Mouse (Mus musculus): ENCODE results near the gene Mical3. TPM values are rescaled to one million over a fixed set of nuclear protein-coding genes. Genes with fewer than 3 reads are reported as not detected.
"Not testable (repeated sequence)": the region's sequence is repeated elsewhere in the genome, so short reads cannot be mapped to it uniquely, and the experiment has no call there.

The Mical3 gene
- polyA plus RNA-seq, 1 experiment from 2014 or later = 20.7 TPM

GRCm38 (mm10) chr6:120937999-120938608, 192.7 kb downstream of the Mical3 start:
- WGBS = 85% methylated on average over 11 of the region's 11 CpGs
- Histone ChIP-seq H3K9me3 (replicated peaks) (no peaks in the 10 kb centered on the region), H3K4me2 (replicated peaks) (no peak overlapping the region), H3K36me3 (peaks cover 21% of the 10 kb centered on the region), H3K4me1 (peaks cover 4% of the 10 kb centered on the region; the same call in 1 of the 2 replicates), H3K4me3 (no peak overlapping the region), H3K27ac (no peak overlapping the region), H3K27me3 (no peaks in the 10 kb centered on the region), H3K9ac (no peak overlapping the region)
- ATAC-seq (ENCODE audit: low FRiP score) = no peak

- Histone ChIP-seq H3K9ac (no peak overlapping the region), H3K4me1 (peaks cover 4% of the 10 kb centered on the region; the same call in 1 of the 2 replicates), H3K9me3 (replicated peaks) (no peaks in the 10 kb centered on the region), H3K27me3 (no peaks in the 10 kb centered on the region), H3K27ac (no peak overlapping the region), H3K36me3 (peaks cover 30% of the 10 kb centered on the region), H3K4me2 (replicated peaks) (no peak overlapping the region), H3K4me3 (no peak overlapping the region)
- no peak for ATAC-seq (ENCODE audit: low FRiP score)
- 87% methylated on average over 16 of the region's 16 CpGs for WGBS
Observed at GRCm38 (mm10) chr6:120937104-120937617, 193.6 kb downstream of the Mical3 start.

DNA sequence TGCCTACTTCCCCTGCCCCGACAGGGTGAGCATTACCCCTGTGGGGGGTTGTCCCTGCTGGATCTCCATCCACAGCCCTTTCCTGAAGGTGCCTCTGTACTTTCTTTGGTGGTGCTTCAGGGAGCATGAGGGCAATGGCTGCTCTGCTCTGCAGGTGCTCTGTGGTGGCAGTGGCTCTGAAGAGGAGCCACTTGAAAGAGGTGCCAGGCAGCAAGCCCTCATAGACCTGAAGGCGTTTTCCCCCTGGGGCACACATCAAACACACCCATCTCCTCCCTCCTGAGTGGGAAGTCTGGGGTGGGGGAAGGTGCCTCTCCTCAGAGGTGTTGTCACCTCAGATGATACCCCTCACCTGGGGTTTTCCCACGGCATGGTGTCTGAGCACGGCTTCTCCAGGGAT, 196.6 kb downstream of the Mical3 start:
- Histone ChIP-seq H3K27ac (no peak overlapping the region), H3K27me3 (no peaks in the 10 kb centered on the region), H3K9ac (no peak overlapping the region), H3K4me3 (no peak overlapping the region), H3K4me2 (replicated peaks) (no peak overlapping the region), H3K4me1 (peaks cover 4% of the 10 kb centered on the region; the same call in 1 of the 2 replicates), H3K36me3 (peaks cover 36% of the 10 kb centered on the region), H3K9me3 (replicated peaks) (no peaks in the 10 kb centered on the region)
- ATAC-seq (ENCODE audit: low FRiP score) = no peak
- 71% methylated on average over 4 of the region's 4 CpGs for WGBS

DNA sequence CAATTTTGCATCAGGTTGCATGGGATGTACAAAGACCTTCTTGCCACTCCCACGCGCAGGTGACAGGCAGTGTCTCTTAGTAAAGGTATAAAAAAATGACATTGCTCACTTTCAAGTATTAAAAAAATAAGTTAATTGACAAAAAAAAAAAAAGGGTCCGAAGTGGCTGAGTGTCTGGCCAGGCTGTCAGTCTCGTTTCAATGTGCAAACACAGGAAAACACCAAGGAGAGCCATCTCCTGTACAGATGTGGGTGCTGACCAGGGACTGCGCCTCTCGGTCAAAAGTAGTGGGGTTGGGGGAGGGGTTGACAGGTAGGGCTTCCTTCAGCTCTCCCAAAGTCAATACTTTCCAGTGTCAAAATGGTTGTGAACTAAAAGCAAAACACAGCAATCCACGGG, 197.1 kb downstream of the Mical3 start:
- Histone ChIP-seq H3K27me3 (no peaks in the 10 kb centered on the region), H3K4me3 (no peak overlapping the region), H3K27ac (no peak overlapping the region), H3K36me3 (peaks cover 39% of the 10 kb centered on the region), H3K4me2 (replicated peaks) (no peak overlapping the region), H3K9ac (no peak overlapping the region), H3K4me1 (peaks cover 4% of the 10 kb centered on the region; the same call in 1 of the 2 replicates), H3K9me3 (replicated peaks) (no peaks in the 10 kb centered on the region)
- ATAC-seq (ENCODE audit: low FRiP score) = no peak
- WGBS = 91% methylated on average over 7 of the region's 7 CpGs

DNA sequence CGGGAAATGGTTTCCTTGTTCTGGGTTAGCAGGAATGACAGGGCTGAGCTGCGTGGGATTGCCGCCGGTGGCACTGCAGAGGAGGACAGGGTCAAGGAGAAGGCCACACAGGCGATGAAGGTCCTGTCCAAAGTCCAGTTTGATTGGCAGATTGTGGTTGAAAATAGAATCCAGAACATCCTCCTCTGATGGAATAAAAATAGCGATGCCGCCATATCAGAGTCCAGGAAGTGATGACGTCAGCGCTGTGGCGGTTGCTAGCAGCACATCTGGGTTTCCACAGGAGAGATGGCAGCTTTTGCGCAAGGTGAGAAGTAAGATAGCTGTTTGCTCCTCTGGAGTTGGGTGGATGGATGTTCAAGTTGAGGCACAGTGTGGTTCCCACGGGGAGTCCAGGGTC, 198.2 kb downstream of the Mical3 start:
- no peaks in the 10 kb centered on the region for H3K4me1 ChIP-seq
- peaks cover 39% of the 10 kb centered on the region for H3K36me3 ChIP-seq
- H3K27me3 ChIP-seq = no peaks in the 10 kb centered on the region
- ATAC-seq (ENCODE audit: low FRiP score) = no peak
- H3K9me3 ChIP-seq (replicated peaks) = no peaks in the 10 kb centered on the region
- 93% methylated on average over 12 of the region's 12 CpGs for WGBS
- H3K4me2 ChIP-seq (replicated peaks) = no peak overlapping the region
- no peak overlapping the region for H3K9ac ChIP-seq
- H3K27ac ChIP-seq = no peak overlapping the region
- no peak overlapping the region for H3K4me3 ChIP-seq

- Histone ChIP-seq H3K27ac (no peak overlapping the region), H3K36me3 (peaks cover 39% of the 10 kb centered on the region), H3K9ac (no peak overlapping the region), H3K4me2 (replicated peaks) (no peak overlapping the region), H3K27me3 (no peaks in the 10 kb centered on the region), H3K9me3 (replicated peaks) (no peaks in the 10 kb centered on the region), H3K4me1 (no peaks in the 10 kb centered on the region), H3K4me3 (no peak overlapping the region)
- 85% methylated on average over 6 of the region's 6 CpGs for WGBS
- ATAC-seq (ENCODE audit: low FRiP score) = no peak
Observed at GRCm38 (mm10) chr6:120930450-120931306, 200.1 kb downstream of the Mical3 start.

DNA sequence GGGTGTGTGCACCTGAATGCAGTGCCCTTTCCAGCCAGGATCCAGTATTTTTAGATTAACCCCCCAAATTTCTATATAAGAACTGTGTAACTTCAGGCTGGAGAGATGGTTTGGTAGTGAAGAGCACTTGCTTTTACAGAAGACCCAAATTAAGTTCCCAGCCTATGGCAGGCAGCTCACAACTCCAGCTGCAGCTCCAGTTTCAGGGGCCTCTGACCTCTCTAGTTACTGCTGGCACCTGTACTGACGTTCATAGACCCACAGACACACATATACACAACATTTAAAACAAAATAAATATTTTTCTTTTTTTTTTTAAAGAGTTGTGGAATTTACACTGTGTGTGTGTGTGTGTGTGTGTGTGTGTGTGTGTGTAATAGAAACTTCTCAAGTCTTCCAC, 201.4 kb downstream of the Mical3 start:
- Histone ChIP-seq H3K4me1 (no peaks in the 10 kb centered on the region), H3K4me2 (replicated peaks) (no peak overlapping the region), H3K27me3 (no peaks in the 10 kb centered on the region), H3K27ac (no peak overlapping the region), H3K9ac (no peak overlapping the region), H3K4me3 (no peak overlapping the region), H3K9me3 (replicated peaks) (no peaks in the 10 kb centered on the region), H3K36me3 (peaks cover 32% of the 10 kb centered on the region)
- 61% methylated on average over 1 of the region's 1 CpGs for WGBS
- ATAC-seq (ENCODE audit: low FRiP score) = no peak

DNA sequence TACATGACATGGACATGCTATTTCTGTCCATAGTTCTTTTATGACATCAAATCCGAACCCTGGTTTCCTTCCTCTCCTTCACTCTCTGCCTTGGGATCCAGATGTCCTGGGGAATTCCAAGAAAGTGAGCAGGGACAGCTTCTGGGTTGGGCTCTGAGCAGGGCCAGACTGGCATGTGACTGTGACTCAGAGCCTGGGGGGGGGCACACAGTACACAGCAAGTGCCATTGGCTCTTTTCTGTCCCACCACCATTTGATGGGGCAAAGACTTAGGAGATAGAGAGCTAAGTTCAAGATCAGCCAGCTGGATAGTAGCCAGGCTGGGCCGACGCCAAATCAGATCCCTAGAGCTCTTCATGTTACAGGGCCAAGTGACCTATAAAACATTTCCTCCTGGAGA, 203.0 kb downstream of the Mical3 start:
- Histone ChIP-seq H3K27ac (no peak overlapping the region), H3K27me3 (no peaks in the 10 kb centered on the region), H3K9ac (no peak overlapping the region), H3K4me1 (no peaks in the 10 kb centered on the region), H3K4me3 (no peak overlapping the region), H3K9me3 (replicated peaks) (no peaks in the 10 kb centered on the region), H3K36me3 (peaks cover 18% of the 10 kb centered on the region), H3K4me2 (replicated peaks) (no peak overlapping the region)
- WGBS = 78% methylated on average over 3 of the region's 3 CpGs
- no peak for ATAC-seq (ENCODE audit: low FRiP score)

GRCm38 (mm10) chr6:120926880-120927279, 203.9 kb downstream of the Mical3 start:
- no peak overlapping the region for H3K27ac ChIP-seq

DNA sequence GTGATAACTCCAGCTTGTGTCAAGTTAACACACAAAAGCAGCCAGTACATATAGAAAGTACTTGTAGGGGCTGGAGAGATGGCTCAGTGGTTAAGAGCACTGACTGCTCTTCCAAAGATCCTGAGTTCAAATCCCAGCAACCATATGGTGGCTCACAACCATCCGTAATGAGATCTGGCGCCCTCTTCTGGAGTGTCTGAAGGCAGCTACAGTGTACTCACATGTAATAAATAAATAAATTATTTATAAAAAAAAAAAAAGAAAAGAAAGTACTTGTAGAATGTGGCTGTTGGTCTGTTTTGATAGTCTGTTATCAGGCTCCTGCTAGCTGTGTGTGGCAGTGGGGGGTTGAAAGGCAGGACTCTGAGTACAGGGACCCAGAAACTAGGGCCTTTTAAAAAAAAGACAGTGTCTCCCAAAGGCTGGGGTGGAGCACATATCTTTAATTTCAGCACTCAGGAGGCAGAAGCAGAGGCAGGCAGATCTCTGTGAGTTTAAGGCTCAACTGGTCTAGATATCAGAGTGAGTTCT, 205.9 kb downstream of the Mical3 start:
- WGBS = 68% methylated on average over 2 of the region's 2 CpGs

More at GRCm38 (mm10) chr6:120926880-120927279, 203.9 kb downstream of the Mical3 start:
- Histone ChIP-seq H3K27me3 (no peaks in the 10 kb centered on the region), H3K4me2 (replicated peaks) (no peak overlapping the region), H3K9ac (no peak overlapping the region), H3K4me3 (no peak overlapping the region), H3K4me1 (no peaks in the 10 kb centered on the region), H3K36me3 (peaks cover 9% of the 10 kb centered on the region; the same call in 1 of the 2 replicates), H3K9me3 (replicated peaks) (no peaks in the 10 kb centered on the region)
- no peak for ATAC-seq (ENCODE audit: low FRiP score)
- 58% methylated on average over 2 of the region's 2 CpGs for WGBS

GRCm38 (mm10) chr6:120917975-120918374, 212.8 kb downstream of the Mical3 start:
- H3K36me3 ChIP-seq = no peaks in the 10 kb centered on the region
- ATAC-seq (ENCODE audit: low FRiP score) = no peak
- H3K4me2 ChIP-seq (replicated peaks) = no peak overlapping the region
- H3K9ac ChIP-seq = no peak overlapping the region
- WGBS = 49% methylated on average over 3 of the region's 3 CpGs
- H3K27ac ChIP-seq = no peak overlapping the region
- H3K4me1 ChIP-seq = peaks cover 12% of the 10 kb centered on the region; the same call in 1 of the 2 replicates
- H3K9me3 ChIP-seq (replicated peaks) = no peaks in the 10 kb centered on the region; the same call in 1 of the 2 replicates
- no peak overlapping the region for H3K4me3 ChIP-seq
- peaks cover 13% of the 10 kb centered on the region for H3K27me3 ChIP-seq

More for the DNA sequence above, 205.9 kb downstream of the Mical3 start:
- H3K27ac ChIP-seq; H3K4me2 ChIP-seq (replicated peaks); H3K9ac ChIP-seq; H3K36me3 ChIP-seq; H3K27me3 ChIP-seq; H3K9me3 ChIP-seq (replicated peaks); ATAC-seq (ENCODE audit: low FRiP score); H3K4me1 ChIP-seq; H3K4me3 ChIP-seq: not testable (repeated sequence)

Data from hindbrain, embryonic 12.5 days (tissue).